Mouse (Mus musculus): ENCODE data around the gene Churc1. TPM values are rescaled to one million over a fixed set of nuclear protein-coding genes. Genes with fewer than 3 reads are reported as not detected.

Gene Churc1
- polyA plus RNA-seq (2012; rRNA removed; ENCODE audit: low replicate concordance): 17.4 and 23.8 TPM in 2 replicates

DNA sequence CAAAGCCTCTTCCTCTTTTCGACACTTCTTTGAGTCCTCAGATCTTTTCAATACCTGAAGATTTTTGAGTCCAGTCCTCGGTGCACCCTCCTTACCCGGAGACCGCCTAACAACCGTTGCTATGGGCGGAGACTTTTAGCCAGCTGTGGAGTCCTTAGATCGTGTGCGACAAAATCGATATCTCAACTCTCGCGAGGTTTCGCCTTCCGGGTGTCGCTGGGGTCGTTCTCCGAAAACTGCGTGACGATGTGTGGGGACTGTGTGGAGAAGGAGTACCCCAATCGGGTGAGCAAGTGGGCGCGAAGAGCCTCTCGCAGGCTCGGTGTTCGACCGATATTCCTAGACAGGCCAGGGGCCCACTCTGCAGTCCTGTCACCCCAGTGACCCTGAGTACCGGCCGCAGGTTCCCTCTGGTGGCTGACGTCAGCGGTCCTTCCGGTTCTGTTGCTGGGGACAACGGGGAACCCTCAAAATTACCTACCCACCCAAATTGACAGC is at the start of gene Churc1, which contains the start of gene Fntb:
Gene Churc1, plus strand, starts transcription at position 185 of the 498 bp plus-strand sequence.
Gene Fntb, plus strand, starts transcription at position 236 of the 498 bp plus-strand sequence.

DNA sequence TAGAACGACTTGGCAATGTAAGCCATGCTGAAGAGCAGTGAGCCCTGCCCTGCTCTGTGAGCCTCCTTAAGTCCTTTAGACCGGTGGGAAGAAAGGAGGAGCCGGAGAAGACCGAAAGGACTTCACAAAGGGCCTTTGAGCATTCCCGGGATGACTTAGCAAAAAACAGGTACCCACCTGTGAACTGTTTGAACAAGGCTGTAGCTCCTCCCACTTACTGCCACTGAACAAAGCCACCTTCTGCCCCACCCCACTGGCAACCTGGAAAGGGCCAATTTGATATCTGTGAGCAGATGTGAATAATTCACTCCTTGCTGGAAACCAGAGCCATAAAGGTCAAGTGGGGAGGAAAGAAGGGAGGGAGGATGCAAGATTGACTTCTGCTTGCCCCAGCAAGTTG is 30.0 kb downstream of the Churc1 start, which contains the start of gene Gpx2:
Gene Gpx2, minus strand, starts transcription at position 205 of the 400 bp plus-strand sequence.

DNA sequence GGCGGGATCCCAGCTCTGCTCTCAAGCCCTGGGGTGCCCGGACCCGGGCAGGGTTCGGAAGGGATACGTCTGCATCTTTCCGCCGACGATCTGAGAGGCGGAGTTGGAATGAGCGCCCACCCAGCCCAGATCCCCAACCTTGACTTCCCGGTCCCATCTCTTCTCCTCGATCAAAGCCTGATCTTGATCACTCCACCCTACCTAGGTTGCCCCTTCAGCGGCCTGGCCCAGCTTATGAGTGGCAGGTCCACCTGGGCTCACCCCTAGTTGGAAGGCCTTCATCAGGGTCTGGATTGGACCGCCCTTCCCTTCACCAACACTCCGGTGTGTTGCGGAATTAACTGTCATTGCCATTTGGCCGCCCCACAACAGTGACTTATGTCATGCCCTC is 57.3 kb downstream of the Churc1 start, which contains the start of gene Rab15:
Gene Rab15, minus strand, starts transcription at position 258 of the 391 bp plus-strand sequence.

Other genes with a start within 250 kb of the Churc1 start
- gene Plekhg3, start 234.6 kb upstream of the Churc1 start, polyA plus RNA-seq (2012; rRNA removed; ENCODE audit: low replicate concordance): 11.6 and 15.9 TPM in 2 replicates
- 0.31 and 0.98 TPM in 2 replicates for gene Sptb, start 55.0 kb upstream of the Churc1 start, polyA plus RNA-seq (2012; rRNA removed; ENCODE audit: low replicate concordance)
- gene Fntb, start 51 bp downstream of the Churc1 start, polyA plus RNA-seq (2012; rRNA removed; ENCODE audit: low replicate concordance): 16.6 and 19.4 TPM in 2 replicates
- 464 and 683 TPM in 2 replicates for gene Gpx2, start 30.0 kb downstream of the Churc1 start, polyA plus RNA-seq (2012; rRNA removed; ENCODE audit: low replicate concordance)
- gene Rab15, start 57.4 kb downstream of the Churc1 start, polyA plus RNA-seq (2012; rRNA removed; ENCODE audit: low replicate concordance): 13.0 and 13.5 TPM in 2 replicates
- 33.1 and 69.1 TPM in 2 replicates for gene Max, start 196.7 kb downstream of the Churc1 start, polyA plus RNA-seq (2012; rRNA removed; ENCODE audit: low replicate concordance)

Data from duodenum, adult 2 months (tissue).